Mouse (Mus musculus): Measurements from ENCODE around the gene Zfp593.

Zfp593 gene

GRCm38 (mm10) chr4:134256407-134257197 lies 11.2 kb upstream of the Zfp593 start:
- no peak for DNase-seq (ENCODE audit: low read depth)

- no peak for DNase-seq (ENCODE audit: low read depth)
These were observed 10.5 kb upstream of the Zfp593 start for GRCm38 (mm10) chr4:134255854-134256253.

DNA sequence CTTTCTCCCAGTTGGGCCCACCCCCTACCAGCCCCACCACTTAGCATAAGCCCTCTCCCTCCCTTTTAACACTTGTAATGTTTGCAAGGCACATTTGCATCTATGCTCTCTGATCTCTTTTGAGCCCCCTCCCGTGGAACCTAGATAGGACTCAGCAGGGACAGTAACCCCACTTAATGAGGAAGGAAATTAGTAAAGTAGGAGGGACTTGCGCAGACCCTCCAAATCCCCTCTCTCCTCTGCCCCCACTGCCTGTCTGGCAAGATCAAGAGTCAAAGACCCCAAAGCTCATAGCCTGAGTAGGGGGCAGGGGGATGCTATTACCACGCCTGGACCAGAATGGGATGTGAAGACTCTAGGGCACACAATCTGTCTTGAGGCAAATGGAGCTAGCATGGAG lies 9.4 kb upstream of the Zfp593 start:
- no peak for DNase-seq (ENCODE audit: low read depth)

- no peak for DNase-seq (ENCODE audit: low read depth)
These were observed 8.4 kb upstream of the Zfp593 start, which contains the start of gene Grrp1 for GRCm38 (mm10) chr4:134253722-134254324. Gene Grrp1 (minus strand): TSS chr4:134254106.

- DNase-seq (ENCODE audit: low read depth): no peak
These were observed 7.7 kb upstream of the Zfp593 start for GRCm38 (mm10) chr4:134252911-134253721.

DNA sequence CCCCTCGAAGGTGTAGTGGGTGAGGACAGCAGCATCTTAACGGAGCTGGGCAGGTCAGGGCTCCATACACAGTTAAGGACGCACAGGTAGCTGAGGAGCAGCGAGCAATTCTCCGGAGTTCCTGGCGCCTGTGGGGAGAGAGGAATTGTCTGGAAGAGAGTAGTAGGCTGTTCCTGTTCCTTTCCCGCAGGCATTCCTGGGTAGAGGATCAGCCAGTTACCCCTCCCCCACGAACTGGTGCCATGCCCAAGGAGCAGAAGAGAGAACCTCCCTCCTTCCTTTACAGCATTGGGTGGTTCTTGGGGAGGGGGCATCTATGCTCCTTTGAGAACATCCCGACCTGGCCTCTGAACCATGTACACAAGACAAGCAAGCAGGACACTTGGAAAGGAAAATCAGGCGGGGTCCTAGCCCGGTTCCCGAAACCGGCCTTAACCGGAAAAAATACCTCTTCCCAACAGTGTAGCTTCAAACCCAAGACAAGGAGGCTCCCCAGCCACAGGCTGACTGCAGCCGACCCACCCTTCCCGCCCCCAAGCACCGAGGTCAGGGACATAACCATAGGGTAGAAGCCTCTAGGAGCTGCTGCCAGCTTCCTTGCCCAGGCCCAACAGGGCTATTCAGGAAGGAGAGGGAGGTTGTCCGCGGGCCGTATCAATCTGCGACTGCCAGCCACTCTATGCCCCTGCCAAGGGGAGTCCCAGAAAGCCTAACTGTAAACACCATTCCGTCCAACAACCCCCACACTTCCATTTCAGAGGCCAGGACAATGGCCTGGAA lies 6.9 kb upstream of the Zfp593 start:
- no peak for DNase-seq (ENCODE audit: low read depth)

DNA sequence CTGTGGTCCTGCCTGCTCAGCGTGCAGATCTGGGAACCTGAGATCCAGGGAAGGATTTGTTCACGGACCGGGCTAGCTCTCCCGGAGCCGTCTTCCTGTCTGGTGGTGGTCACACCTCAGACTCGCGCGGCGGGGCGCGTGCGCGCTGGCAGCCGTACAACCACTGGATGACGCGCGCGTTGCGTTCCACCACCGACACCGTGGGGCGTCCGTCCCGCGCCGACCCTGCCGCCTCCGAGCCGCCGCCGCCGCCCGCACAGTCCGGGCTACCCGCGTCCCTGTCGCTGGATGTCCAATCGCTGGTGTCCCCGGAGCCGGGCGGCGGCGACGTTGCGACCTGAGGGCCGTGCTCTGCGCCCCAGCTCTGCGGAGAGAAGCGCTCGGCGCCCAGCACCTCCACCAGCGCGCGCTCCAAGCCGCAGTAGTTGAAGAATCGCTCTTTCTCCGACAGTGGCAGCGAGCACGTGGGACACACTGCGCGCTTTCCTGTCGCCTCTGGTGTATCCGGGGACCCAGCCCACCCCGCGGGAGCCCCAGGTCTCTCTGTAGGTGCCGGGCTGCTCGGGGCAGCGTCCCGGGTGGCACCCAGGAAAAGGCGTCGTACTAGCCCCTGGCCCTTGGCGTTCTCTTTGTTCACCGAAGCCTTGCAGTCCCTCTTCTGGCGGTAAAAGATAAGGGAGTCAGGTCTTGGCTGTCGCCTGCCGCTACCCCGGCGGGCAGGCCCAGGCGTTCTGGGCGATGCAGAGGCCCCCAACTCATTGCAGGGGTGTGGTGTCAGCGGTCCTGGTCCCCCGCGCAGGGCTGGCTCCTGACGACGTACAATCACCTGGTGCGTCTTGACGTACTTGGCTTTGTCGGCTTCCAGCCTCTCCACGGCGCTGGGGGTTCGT lies 6.1 kb upstream of the Zfp593 start:
- peak; percentile 59 for DNase-seq (ENCODE audit: low read depth)

- DNase-seq (ENCODE audit: low read depth): no peak
These were observed 5.5 kb upstream of the Zfp593 start for GRCm38 (mm10) chr4:134250930-134251240.

GRCm38 (mm10) chr4:134250116-134250929 lies 4.9 kb upstream of the Zfp593 start:
- no peak for DNase-seq (ENCODE audit: low read depth)

- peak; percentile 82 for DNase-seq (ENCODE audit: low read depth)
These were observed 4.3 kb upstream of the Zfp593 start for GRCm38 (mm10) chr4:134249651-134250050.

GRCm38 (mm10) chr4:134246719-134247258 lies 1.4 kb upstream of the Zfp593 start, which contains the start of gene Gm30191:
Gene Gm30191 (plus strand): TSS chr4:134246935.
- DNase-seq (ENCODE audit: low read depth): no peak

DNA sequence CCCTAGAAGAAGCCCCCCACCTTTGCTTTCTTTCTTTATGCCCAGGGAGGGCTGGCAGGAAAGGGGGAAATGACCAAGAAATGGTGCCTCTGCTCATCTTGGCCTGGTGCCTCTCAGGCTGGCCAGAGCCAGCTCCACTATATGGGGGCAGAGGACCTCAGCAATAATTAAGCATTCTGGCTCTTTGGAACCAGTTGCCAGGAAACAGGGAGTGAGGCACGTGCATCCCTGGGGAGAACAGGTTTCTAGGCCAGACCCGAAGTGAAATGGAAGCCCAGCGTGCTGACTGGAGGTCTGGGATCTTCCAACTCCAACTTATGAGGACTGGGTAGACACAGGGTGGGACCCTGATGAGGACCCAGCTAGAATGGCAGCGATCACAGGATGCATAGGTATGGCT lies 864 bp upstream of the Zfp593 start:
- peak; percentile 26 for DNase-seq (ENCODE audit: low read depth)

DNA sequence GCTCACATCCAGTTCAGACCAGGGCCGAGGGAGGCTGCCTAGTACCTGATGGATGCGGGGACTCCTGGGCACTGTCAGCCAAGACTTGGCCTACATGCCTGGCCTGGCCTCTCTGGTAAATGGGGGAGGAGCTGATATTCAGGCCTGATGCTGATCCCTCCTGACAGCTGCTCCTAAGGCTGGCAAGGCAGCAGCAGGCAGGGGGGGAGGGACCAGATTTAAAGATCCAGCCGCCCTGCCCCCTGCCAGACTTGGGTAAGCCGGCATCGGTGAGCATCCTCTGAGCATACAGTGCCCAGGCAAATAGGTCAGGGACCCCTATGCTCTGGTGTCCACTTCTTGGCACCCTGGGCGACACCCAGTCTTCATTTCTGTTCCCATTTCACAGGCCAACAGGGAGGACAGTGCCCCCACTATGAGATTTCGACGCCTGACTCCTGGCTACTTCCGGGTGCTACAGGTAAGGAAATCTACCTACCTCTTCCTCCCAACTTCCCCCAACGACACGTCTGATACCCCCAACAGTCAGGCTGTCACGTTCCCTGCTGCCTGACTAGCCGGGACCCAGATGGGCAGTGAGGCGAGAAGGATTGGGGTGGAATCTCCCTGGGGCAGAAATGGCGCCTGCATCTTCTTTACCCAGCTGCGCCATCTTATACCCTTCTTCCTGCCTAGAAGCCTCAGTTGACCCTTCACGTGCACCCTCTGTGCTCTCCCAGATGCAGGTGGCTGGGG lies 1.7 kb downstream of the Zfp593 start, which contains the start of gene E130218I03Rik:
E130218I03Rik (plus strand) TSS at position 147 of the 735 bp plus-strand sequence.
- no peak for DNase-seq (ENCODE audit: low read depth)

DNA sequence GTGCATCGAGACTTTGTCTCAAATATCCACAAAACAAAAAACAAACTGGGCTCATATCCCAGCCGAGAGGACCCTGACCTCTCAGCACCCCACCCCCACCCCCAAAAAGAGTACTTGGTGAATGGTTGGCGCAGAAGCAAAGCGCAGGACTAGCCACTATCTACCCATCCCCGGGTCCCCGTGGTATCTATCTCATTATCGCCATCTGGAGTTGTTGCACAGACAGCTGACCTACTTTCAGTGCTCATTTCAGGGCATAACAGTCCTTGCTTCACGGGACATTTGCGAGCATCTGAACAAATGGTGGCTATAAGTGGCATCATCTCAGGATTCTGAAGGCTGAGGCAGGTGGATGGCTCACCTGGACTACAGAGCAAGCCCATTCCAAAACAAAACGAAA lies 6.7 kb downstream of the Zfp593 start:
- DNase-seq (ENCODE audit: low read depth): no peak

DNA sequence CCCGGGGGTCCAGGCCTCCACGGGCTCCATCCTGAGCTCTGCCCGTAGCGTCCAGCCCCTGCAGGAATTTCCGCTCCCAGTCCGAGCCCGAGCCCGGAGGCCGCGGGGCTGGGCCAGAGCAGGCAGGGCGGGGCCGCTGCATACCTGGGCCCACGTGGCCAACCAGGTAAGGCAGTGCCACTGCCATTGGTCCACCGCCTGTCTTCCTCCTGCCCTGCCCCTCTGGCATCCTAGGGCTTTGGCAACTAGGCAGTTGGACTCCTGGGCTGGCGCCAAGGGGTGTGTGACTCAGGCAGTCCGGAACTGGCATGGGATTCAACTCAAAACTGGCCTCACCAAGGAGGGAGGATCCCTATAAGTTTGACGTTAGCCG lies 7.1 kb downstream of the Zfp593 start, which contains the start of gene Cnksr1:
Cnksr1 (minus strand) TSS at position 121 of the 373 bp plus-strand sequence.
- DNase-seq (ENCODE audit: low read depth): no peak

- no peak for DNase-seq (ENCODE audit: low read depth)
These were observed 7.7 kb downstream of the Zfp593 start for GRCm38 (mm10) chr4:134237582-134238278.

GRCm38 (mm10) chr4:134234876-134235275 lies 10.5 kb downstream of the Zfp593 start:
- DNase-seq (ENCODE audit: low read depth): no peak

GRCm38 (mm10) chr4:134230431-134230830 lies 15.0 kb downstream of the Zfp593 start:
- DNase-seq (ENCODE audit: low read depth): no peak

Measured in naive thymus-derived CD4-positive, alpha-beta T cell, adult 2 months (primary cell).